Mouse (Mus musculus): ENCODE results near the gene Bricd5.
A peak's percentile ranks its signal among the peaks of the same experiment; 100 is the strongest.
"Not testable (repeated sequence)": the region's sequence is repeated elsewhere in the genome, so short reads cannot be mapped to it uniquely, and the experiment has no call there.

Bricd5 gene

GRCm38 (mm10) chr17:24473612-24474275 is at the start of gene Bricd5:
Gene Bricd5, plus strand, starts transcription at chr17:24473884.
- no peak for DNase-seq

DNA sequence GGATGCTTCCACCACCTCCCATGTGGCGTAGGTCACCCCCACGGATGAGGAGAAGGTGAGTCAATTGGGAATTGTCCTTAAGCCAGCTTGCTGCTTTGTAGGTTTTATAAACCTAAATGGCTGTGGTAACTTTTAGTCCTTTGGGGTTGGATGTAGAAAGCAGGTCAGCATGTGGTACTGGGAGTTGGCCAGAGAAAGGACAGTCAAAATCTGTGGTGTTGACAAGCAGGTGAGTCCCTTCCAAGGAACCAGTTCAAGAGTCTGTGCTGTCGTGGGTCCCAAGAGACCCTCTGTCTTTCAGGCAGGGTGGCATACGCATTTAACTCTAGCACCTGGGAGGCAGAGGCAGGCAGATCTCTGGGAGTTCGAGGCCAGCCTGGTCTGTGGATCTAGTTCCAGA is 49.2 kb upstream of the Bricd5 start:
- no peak for DNase-seq

DNA sequence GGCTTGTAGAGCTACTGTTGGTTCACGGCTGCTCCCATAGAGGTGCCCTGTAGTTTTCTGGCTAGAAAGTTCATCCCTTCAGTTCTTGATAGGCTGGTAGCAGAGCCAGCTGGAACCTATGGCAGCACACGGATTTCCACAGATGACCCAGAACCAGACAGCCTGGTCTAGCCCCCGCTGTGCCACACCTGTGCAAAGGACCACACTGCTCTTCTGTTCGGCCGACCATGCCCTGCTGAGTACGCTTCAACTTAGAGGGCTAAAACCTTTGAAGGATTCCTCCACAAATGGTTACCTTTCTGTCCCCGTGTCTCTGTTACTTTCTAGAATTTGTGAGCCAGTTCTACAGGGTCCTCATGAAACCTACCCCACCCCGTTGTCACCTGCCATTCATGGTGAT is 48.4 kb upstream of the Bricd5 start:
- DNase-seq, result not testable (repeated sequence)

DNA sequence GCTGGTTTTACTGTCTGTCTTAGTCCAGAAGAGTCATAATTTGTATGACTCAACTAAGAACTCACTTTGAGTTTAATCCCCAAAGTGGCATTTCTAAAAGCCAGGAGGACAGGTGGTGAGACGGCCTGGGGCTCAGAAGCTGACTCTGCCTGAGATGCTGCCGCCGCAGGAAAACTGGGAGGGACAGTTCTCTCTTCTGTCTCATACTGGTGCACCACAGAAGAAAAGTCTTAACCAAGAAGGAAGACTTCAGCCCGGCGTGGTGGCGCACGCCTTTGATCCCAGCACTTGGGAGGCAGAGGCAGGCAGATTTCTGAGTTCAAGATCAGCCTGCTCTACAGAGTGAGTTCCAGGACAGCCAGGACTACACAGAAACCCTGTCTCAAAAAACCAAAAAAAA is 47.8 kb upstream of the Bricd5 start:
- no peak for DNase-seq

- DNase-seq, result peak; percentile 95
Observed at GRCm38 (mm10) chr17:24426471-24427169, 47.1 kb upstream of the Bricd5 start, which contains the start of gene Eci1. Gene Eci1, plus strand, starts transcription at chr17:24426641.

DNA sequence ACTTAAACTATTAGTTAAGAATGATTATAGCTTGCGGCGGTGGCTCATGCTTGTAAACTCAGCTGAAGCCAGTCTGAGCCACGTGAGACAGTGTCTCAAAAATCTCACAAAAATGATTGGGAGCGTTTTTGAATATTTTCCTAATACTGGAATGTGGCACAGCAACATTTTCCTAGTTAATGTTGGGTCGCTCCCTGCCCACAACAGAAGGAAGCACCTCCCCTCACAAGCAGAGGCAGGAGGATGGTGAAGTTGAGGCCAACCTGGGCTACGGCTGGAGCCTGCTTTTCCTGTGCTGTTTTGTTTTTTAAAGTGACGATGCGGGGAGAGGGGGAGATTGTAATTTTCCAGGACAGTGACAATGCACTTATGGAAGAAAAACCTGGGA is 46.5 kb upstream of the Bricd5 start:
- no peak for DNase-seq

- DNase-seq, result no peak
Observed at GRCm38 (mm10) chr17:24429201-24429983, 44.3 kb upstream of the Bricd5 start.

GRCm38 (mm10) chr17:24437016-24437415 is 36.7 kb upstream of the Bricd5 start:
- peak; percentile 68 for DNase-seq

DNA sequence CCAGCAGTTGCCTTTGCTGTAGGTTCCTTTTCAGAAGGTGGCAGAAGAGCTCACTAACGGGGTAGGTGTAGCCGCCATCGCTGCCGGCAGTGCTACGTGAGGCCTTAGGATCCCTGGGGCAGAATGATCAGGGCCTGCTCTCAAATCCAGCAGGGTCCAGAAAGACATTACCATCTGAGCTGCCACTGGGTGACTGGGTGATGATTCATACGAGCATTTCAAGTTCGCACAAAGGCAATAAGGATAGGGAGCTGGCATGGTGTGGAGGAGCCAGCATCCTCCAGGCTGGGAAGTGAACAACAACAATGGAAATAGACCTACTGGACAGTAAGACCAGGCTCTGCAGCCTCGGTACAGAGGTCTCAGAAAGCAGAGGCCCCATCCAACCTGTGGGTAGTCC is 33.3 kb upstream of the Bricd5 start:
- DNase-seq, result no peak

DNA sequence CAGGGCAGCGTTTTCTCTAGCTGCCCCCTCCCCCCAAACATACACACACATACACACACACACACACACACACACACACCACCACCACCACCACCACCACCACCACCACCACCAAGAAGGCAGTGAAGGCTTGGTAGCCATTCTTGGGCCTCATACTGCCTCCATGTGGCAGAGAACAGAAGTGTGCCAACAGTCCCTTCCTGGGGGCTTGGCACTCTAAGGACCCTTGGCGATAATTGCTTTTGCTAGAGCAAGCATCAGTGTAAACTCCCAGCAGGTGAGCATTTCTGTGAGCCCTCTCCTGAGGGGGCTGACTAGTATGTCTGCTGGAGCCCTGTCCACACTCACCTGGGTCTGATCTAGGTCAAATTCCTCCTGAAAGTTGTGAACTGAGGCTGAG is 32.5 kb upstream of the Bricd5 start:
- no peak for DNase-seq

GRCm38 (mm10) chr17:24442107-24442506 is 31.6 kb upstream of the Bricd5 start:
- DNase-seq, result no peak

- DNase-seq, result no peak
Observed at GRCm38 (mm10) chr17:24442632-24443155, 31.0 kb upstream of the Bricd5 start, which contains the start of gene Dnase1l2. Gene Dnase1l2, minus strand, starts transcription at chr17:24443105.

DNA sequence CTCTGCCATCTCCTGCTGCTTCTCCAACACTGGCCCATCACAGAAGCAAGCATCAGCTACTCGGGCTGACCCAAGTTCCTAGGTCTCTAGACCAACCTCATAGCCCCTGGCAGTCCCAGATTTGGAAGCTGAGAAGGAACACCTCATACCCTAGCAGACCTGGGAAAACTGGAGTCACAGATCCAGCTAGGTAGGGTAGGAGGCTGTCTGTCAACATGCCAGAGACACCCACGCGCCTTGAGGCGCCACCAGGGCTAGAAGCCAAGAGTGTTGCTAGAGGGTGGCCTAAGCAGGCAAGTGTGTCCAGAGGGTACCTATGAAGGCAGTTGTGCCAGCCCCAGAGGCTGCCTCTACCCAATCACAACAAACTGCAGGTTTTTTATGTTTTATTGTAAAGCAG is 30.3 kb upstream of the Bricd5 start:
- DNase-seq, result peak; percentile 72

GRCm38 (mm10) chr17:24446590-24446989 is 27.1 kb upstream of the Bricd5 start:
- no peak for DNase-seq

DNA sequence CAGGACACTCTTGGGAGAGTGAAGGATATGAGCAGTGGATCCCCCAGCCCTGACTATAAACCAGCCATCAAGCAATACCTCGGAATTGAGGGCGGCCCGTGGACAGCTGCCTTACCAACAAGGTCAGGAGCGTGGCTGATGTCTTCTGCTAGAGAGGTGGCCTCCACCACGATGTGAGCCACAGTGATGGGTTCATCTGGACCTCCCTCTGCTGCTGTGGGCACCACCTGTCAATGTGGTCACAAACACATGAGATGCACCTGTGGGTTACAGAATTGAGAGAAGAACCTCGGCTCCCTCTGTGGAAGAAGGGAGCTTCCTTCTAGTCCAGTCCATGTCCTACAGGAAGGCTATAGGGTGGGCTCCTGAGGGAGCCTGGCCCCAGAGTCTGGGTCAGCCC is 24.2 kb upstream of the Bricd5 start:
- no peak for DNase-seq

DNA sequence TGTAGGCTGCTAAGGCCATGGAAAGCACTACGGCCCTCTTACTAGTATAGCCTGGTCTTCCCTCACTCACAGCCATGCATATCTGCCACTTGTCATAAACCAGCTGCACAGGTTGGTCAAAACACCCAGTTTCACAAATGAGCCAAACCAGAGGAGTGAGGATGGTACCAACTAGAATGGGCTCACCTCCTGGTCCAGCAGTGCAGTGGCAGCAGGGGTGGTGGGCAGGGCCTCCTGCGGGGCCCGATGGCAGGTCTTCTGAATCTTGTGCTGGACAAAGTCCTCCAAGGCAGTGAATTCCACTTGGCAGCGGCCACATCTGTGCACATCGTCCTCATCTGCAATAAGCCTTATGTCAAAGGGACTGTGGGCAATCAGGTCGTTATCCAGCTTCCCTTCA is 22.5 kb upstream of the Bricd5 start:
- DNase-seq, result no peak

GRCm38 (mm10) chr17:24453372-24453771 is 20.3 kb upstream of the Bricd5 start:
- DNase-seq, result no peak

- DNase-seq, result no peak
Observed at GRCm38 (mm10) chr17:24454218-24454755, 19.4 kb upstream of the Bricd5 start.

GRCm38 (mm10) chr17:24454756-24455522 is 18.7 kb upstream of the Bricd5 start:
- peak; percentile 98 for DNase-seq

GRCm38 (mm10) chr17:24455523-24456206 is 18.0 kb upstream of the Bricd5 start:
- not testable (repeated sequence) for DNase-seq

DNA sequence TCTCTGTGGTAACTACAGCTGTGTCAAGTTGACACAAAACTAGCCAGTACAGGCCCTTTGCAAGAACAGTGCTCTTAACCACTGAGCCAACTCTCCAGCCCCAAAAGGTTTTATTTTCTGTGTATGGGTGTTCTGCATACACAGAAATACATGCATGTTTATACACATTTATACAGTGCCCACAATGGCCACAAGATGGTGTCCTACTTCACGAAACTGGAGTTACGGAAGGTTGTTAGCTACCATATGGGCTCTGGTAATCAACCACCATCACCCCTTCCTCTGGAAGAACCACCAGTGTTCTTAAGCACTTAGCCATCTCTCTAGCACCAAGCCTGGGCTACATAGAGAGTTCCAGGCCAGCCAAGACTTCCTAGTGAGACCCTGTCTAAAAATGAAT is 12.1 kb upstream of the Bricd5 start:
- DNase-seq, result no peak

GRCm38 (mm10) chr17:24462932-24463331 is 10.8 kb upstream of the Bricd5 start:
- no peak for DNase-seq
